Mouse (Mus musculus): Measurements from ENCODE around the gene Asprv1. TPM values are rescaled to one million over a fixed set of nuclear protein-coding genes. Genes with fewer than 3 reads are reported as not detected.

Gene Asprv1
- polyA plus RNA-seq, 1 experiment from 2014 or later = 0.71 TPM

- Histone ChIP-seq H3K27me3 (ENCODE audit: insufficient read depth, poor library complexity, severe bottlenecking) (no peaks in the 10 kb centered on the region; the same call in 1 of the 2 replicates), H3K4me3 (no peak overlapping the region), H3K9me3 (no peaks in the 10 kb centered on the region), H3K36me3 (no peaks in the 10 kb centered on the region), H3K4me1 (replicated peaks) (peaks cover 4% of the 10 kb centered on the region; the same call in 1 of the 2 replicates), H3K27ac (no peak overlapping the region)
- 86% methylated on average over 17 of the region's 17 CpGs for WGBS
- no peak for DNase-seq (ENCODE audit: low spot score)
Observed at GRCm38 (mm10) chr6:86595865-86596440, 32.0 kb upstream of the Asprv1 start.

GRCm38 (mm10) chr6:86598742-86599193, 29.2 kb upstream of the Asprv1 start:
- 74% methylated on average over 5 of the region's 5 CpGs for WGBS

GRCm38 (mm10) chr6:86599197-86599596, 28.8 kb upstream of the Asprv1 start:
- no peaks in the 10 kb centered on the region for H3K36me3 ChIP-seq
- WGBS = 19% methylated on average over 4 of the region's 4 CpGs
- H3K9me3 ChIP-seq = no peaks in the 10 kb centered on the region

More at GRCm38 (mm10) chr6:86598742-86599193, 29.2 kb upstream of the Asprv1 start:
- H3K4me1 ChIP-seq (replicated peaks) = peaks cover 4% of the 10 kb centered on the region; the same call in 1 of the 2 replicates
- H3K4me3 ChIP-seq = no peak overlapping the region
- H3K27ac ChIP-seq = no peak overlapping the region
- no peaks in the 10 kb centered on the region; the same call in 1 of the 2 replicates for H3K27me3 ChIP-seq (ENCODE audit: insufficient read depth, poor library complexity, severe bottlenecking)
- no peak for DNase-seq (ENCODE audit: low spot score)
- no peaks in the 10 kb centered on the region for H3K36me3 ChIP-seq
- no peaks in the 10 kb centered on the region for H3K9me3 ChIP-seq

GRCm38 (mm10) chr6:86599951-86600414, 28.0 kb upstream of the Asprv1 start:
- Histone ChIP-seq H3K27ac (no peak overlapping the region), H3K36me3 (no peaks in the 10 kb centered on the region), H3K4me1 (replicated peaks) (no peaks in the 10 kb centered on the region; the same call in 1 of the 2 replicates), H3K4me3 (no peak overlapping the region), H3K27me3 (ENCODE audit: insufficient read depth, poor library complexity, severe bottlenecking) (no peaks in the 10 kb centered on the region; the same call in 1 of the 2 replicates), H3K9me3 (no peaks in the 10 kb centered on the region)
- WGBS = 90% methylated on average over 6 of the region's 6 CpGs
- no peak for DNase-seq (ENCODE audit: low spot score)

More at GRCm38 (mm10) chr6:86599197-86599596, 28.8 kb upstream of the Asprv1 start:
- Histone ChIP-seq H3K27ac (no peak overlapping the region), H3K4me1 (replicated peaks) (peaks cover 4% of the 10 kb centered on the region; the same call in 1 of the 2 replicates), H3K4me3 (no peak overlapping the region), H3K27me3 (ENCODE audit: insufficient read depth, poor library complexity, severe bottlenecking) (no peaks in the 10 kb centered on the region; the same call in 1 of the 2 replicates)
- DNase-seq (ENCODE audit: low spot score) = peak; percentile 77

- no peak overlapping the region for H3K27ac ChIP-seq
- H3K4me1 ChIP-seq (replicated peaks) = peaks cover 3% of the 10 kb centered on the region; the same call in 1 of the 2 replicates
- DNase-seq (ENCODE audit: low spot score) = no peak
- H3K4me3 ChIP-seq = no peak overlapping the region
- H3K36me3 ChIP-seq = no peaks in the 10 kb centered on the region
- 74% methylated on average over 7 of the region's 7 CpGs for WGBS
- H3K27me3 ChIP-seq (ENCODE audit: insufficient read depth, poor library complexity, severe bottlenecking) = no peaks in the 10 kb centered on the region
- H3K9me3 ChIP-seq = no peaks in the 10 kb centered on the region
Observed at GRCm38 (mm10) chr6:86605260-86605659, 22.7 kb upstream of the Asprv1 start.

GRCm38 (mm10) chr6:86606289-86606688, 21.7 kb upstream of the Asprv1 start:
- WGBS = 82% methylated on average over 4 of the region's 4 CpGs
- Histone ChIP-seq H3K27ac (no peak overlapping the region), H3K9me3 (no peaks in the 10 kb centered on the region)

GRCm38 (mm10) chr6:86607471-86607870, 20.5 kb upstream of the Asprv1 start:
- H3K9me3 ChIP-seq = no peaks in the 10 kb centered on the region
- peaks cover 3% of the 10 kb centered on the region; the same call in 1 of the 2 replicates for H3K4me1 ChIP-seq (replicated peaks)
- H3K36me3 ChIP-seq = no peaks in the 10 kb centered on the region
- WGBS = 88% methylated on average over 6 of the region's 6 CpGs
- H3K27ac ChIP-seq = no peak overlapping the region
- H3K27me3 ChIP-seq (ENCODE audit: insufficient read depth, poor library complexity, severe bottlenecking) = no peaks in the 10 kb centered on the region
- no peak for DNase-seq (ENCODE audit: low spot score)
- H3K4me3 ChIP-seq = no peak overlapping the region

More at GRCm38 (mm10) chr6:86606289-86606688, 21.7 kb upstream of the Asprv1 start:
- Histone ChIP-seq H3K4me1 (replicated peaks) (peaks cover 3% of the 10 kb centered on the region; the same call in 1 of the 2 replicates), H3K36me3 (no peaks in the 10 kb centered on the region), H3K4me3 (no peak overlapping the region), H3K27me3 (ENCODE audit: insufficient read depth, poor library complexity, severe bottlenecking) (no peaks in the 10 kb centered on the region)
- DNase-seq (ENCODE audit: low spot score) = no peak

- Histone ChIP-seq H3K9me3 (no peaks in the 10 kb centered on the region), H3K36me3 (no peaks in the 10 kb centered on the region), H3K27me3 (ENCODE audit: insufficient read depth, poor library complexity, severe bottlenecking) (no peaks in the 10 kb centered on the region), H3K4me1 (replicated peaks) (peaks cover 3% of the 10 kb centered on the region; the same call in 1 of the 2 replicates), H3K27ac (no peak overlapping the region), H3K4me3 (no peak overlapping the region)
- WGBS = 94% methylated on average over 6 of the region's 6 CpGs
- DNase-seq (ENCODE audit: low spot score) = no peak
Observed at GRCm38 (mm10) chr6:86609235-86609634, 18.7 kb upstream of the Asprv1 start.

- WGBS = 59% methylated on average over 5 of the region's 5 CpGs
- Histone ChIP-seq H3K4me1 (replicated peaks) (no peaks in the 10 kb centered on the region; the same call in 1 of the 2 replicates), H3K9me3 (no peaks in the 10 kb centered on the region), H3K36me3 (no peaks in the 10 kb centered on the region), H3K27me3 (ENCODE audit: insufficient read depth, poor library complexity, severe bottlenecking) (no peaks in the 10 kb centered on the region), H3K4me3 (no peak overlapping the region), H3K27ac (no peak overlapping the region)
- no peak for DNase-seq (ENCODE audit: low spot score)
Observed at GRCm38 (mm10) chr6:86610714-86611113, 17.2 kb upstream of the Asprv1 start.

- H3K4me3 ChIP-seq = no peak overlapping the region
- DNase-seq (ENCODE audit: low spot score) = no peak
- no peaks in the 10 kb centered on the region for H3K36me3 ChIP-seq
- no peaks in the 10 kb centered on the region for H3K9me3 ChIP-seq
- no peak overlapping the region for H3K27ac ChIP-seq
- 89% methylated on average over 4 of the region's 4 CpGs for WGBS
- H3K4me1 ChIP-seq (replicated peaks) = no peaks in the 10 kb centered on the region; the same call in 1 of the 2 replicates
- no peaks in the 10 kb centered on the region for H3K27me3 ChIP-seq (ENCODE audit: insufficient read depth, poor library complexity, severe bottlenecking)
Observed at GRCm38 (mm10) chr6:86615301-86615700, 12.7 kb upstream of the Asprv1 start.

- no peak overlapping the region for H3K27ac ChIP-seq
- WGBS = 83% methylated on average over 4 of the region's 4 CpGs
- H3K4me1 ChIP-seq (replicated peaks) = peaks cover 6% of the 10 kb centered on the region; the same call in 1 of the 2 replicates
- no peaks in the 10 kb centered on the region for H3K36me3 ChIP-seq
- H3K27me3 ChIP-seq (ENCODE audit: insufficient read depth, poor library complexity, severe bottlenecking) = no peaks in the 10 kb centered on the region
- H3K4me3 ChIP-seq = no peak overlapping the region
- DNase-seq (ENCODE audit: low spot score) = no peak
- no peaks in the 10 kb centered on the region for H3K9me3 ChIP-seq
Observed at GRCm38 (mm10) chr6:86623201-86623600, 4.8 kb upstream of the Asprv1 start.

GRCm38 (mm10) chr6:86624074-86625030, 3.6 kb upstream of the Asprv1 start:
- DNase-seq (ENCODE audit: low spot score) = no peak
- Histone ChIP-seq H3K4me1 (replicated peaks) (peaks cover 6% of the 10 kb centered on the region; the same call in 1 of the 2 replicates), H3K27ac (no peak overlapping the region), H3K4me3 (no peak overlapping the region), H3K36me3 (no peaks in the 10 kb centered on the region), H3K27me3 (ENCODE audit: insufficient read depth, poor library complexity, severe bottlenecking) (no peaks in the 10 kb centered on the region), H3K9me3 (no peaks in the 10 kb centered on the region)
- WGBS = 73% methylated on average over 18 of the region's 18 CpGs
